Mouse (Mus musculus) left cerebral cortex, postnatal 10 days (tissue): ENCODE results near the gene Nfkb1. TPM values are rescaled to one million over a fixed set of nuclear protein-coding genes. Genes with fewer than 3 reads are reported as not detected.

Experiments used
- DNase-seq, 2 experiments: peaks; one replicate each; pipeline ENCODE4 v3.0.0; 2021 to 2022; ENCODE audit warnings: low spot score in 2 of 2, mixed read lengths in 1 of 2; ENCODE audit errors: extremely low spot score in 1 of 2
- intact Hi-C: fragments of 180-260 bp; cut with DNase I; formaldehyde crosslinking; loops from one replicate; pipeline ENCODE4 v1.15.1; 2025
- total RNA-seq, 2 experiments: library from RNA; stranded (reverse); gene quantifications; 2 replicates each; pipeline ENCODE4 v1.2.3; 2021

The Nfkb1 gene
- total RNA-seq, 2 experiments from 2014 or later, result 16.9 to 18.3 TPM

DNA sequence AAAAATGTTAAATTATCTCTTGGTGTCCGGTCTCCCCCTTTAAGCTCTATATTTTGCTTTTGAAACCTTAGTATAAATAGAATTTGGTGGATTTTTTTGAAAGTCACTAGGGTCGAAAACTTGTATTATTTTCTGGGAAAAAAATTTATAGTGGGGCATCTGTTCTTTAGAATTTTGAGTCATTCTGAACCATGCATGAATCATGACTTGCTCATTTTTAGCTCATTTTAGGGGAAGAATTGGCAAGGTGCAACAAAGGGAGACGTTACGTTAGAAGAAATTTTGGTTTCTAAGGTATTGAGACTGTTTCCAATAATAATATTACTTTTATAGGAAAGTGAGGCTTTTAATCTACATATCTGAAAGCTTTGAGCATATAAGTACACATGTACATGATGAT, 20.3 kb upstream of the Nfkb1 start:
- DNase-seq, result no peak
- intact Hi-C loops, result no loop called here

GRCm38 (mm10) chr3:135711040-135711570, 19.8 kb upstream of the Nfkb1 start:
- intact Hi-C loops, result no loop called here
- no peak for DNase-seq

- intact Hi-C loops, result no loop called here
- DNase-seq, result no peak
Measured at GRCm38 (mm10) chr3:135703307-135703706, 12.0 kb upstream of the Nfkb1 start.

DNA sequence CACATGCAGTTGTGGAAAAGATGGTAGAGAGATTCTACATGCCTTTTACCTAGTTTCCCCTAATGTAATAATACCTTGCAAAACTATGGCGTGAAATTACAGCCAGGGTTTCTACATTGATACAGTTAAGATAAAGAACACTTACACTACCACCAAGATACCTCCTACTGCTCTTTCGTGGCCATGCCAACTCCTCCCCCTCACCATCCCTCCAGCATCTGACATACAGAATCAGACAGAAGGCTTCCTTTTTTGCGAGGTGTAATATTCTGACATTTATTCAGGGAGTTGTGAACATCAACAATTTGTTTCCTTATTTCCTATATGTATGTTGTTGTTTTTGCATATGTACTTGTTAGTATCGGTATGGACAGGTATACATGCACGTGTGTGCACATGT, 11.3 kb upstream of the Nfkb1 start:
- no peak for DNase-seq
- intact Hi-C loops, result no loop called here

DNA sequence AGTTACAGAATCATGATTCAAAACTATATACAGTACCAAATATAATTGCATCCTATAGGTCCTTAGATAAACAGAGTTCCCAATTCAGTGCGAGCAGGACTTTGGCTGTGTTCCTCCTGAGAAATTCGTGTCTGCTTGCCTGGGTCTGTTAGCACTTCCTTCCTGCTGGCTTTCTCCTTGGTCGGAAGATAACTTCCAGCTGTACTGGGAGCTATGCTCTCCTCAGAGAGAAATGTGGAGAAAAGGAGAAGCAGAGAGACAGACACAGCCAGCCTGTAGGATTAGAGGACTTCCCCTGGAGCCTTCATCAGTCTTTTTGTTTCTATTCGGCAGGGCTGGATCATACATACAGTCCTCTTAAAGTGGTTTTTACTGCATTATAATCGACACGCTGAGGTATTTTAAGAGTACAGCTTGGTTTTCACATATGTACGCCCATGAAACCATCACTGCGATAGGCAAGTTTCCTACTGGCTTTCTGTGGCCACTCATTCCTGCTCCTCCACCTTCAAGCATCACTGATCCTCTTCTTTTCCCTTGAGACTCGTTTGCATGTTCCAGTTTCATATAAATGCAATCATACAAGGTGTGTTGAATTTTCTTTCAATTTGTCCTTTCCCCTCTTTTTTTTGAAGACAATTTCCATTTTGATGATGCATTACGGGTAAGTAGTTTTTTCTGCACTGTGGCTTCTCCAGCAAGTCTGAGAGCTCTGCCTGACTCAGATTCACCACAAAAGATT, 8.3 kb upstream of the Nfkb1 start:
- intact Hi-C loops, result no loop called here
- DNase-seq, result no peak

DNA sequence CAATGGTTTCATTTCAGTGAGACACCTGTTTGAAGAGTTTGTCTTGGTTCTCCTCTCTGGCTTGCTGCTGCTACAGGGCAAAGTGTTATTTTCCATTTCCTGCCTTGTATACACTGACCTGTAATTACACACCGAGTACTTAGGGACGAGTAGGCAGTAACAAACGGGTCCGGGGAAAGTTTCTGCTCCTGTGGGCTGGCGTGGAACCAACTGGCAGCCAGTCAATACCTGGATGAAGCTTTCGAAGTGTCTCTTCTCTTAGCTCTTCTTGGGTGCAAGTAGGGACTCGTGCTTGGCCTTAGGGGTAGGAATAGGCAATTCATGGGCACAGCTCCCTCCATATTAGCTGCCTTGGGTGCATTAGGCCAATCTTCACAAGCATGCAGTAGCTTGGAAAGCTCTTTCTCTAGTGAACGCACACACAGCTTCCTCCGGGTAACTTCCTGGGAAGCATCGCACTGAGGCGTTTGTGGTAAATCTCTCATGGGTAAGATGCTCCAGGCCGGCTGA, 7.2 kb upstream of the Nfkb1 start:
- DNase-seq, result no peak
- intact Hi-C loops, result no loop called here

- intact Hi-C loops, result no loop called here
- no peak for DNase-seq
Measured at GRCm38 (mm10) chr3:135696262-135696661, 4.9 kb upstream of the Nfkb1 start.

DNA sequence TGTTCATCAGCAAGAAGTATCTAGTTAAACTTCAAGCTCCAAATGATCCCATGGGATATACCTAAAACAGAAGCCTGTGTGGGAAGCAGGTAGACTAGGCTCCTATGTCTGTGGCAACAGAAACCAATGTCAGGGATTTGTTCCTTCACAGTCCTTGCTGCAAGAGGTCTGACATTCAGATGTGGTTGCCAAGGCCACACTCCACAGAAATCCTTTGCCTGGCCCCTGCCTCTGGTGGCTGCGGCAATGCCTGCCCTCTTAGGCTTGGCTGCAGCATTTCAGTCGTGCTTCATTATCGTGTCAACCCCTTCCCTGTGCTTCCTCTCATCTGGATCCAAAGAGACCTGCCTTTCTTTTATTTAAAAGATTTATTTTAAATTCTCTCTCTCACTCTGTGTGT, 1.7 kb upstream of the Nfkb1 start:
- intact Hi-C loops, result loop anchor here (5.0 kb wide), 1 partner anchor 66 kb away; no protein-coding TSS in a partner anchor
- DNase-seq, result no peak

DNA sequence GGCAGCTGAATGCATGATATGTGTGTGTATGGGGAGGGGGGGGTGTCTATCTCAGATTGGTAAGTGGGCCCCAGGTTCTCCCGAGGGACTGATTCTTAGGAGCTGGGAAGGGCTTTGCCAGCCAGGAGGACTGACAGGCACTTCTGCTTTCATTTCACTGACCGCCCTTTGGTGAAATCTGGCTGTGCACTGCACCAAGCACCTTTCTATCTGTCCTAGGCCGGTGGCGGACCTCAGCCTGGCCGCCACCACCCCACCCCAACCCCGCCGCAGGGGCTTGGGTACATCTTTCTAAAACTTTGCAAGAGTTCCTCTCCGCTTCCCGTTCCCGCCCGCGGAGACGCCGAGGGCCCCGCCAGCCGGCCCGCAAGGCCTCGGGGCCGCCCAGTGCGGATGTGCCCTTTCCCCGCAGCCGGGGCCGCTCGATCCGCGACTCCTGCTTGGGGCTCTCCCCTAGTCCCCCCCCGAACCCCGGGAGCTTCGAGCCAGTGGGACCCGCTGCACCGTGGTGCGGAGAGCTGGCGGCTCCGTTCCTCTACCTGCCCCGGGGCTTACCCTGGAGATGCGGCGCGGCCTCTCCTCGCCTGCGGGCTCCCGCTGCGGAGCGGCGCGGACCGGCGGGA, 668 bp downstream of the Nfkb1 start:
- DNase-seq, result peak in 1 of 2 experiments; percentile 63
- intact Hi-C loops, result loop anchor here (5.0 kb wide), 1 partner anchor 63 kb away; no protein-coding TSS in a partner anchor

- intact Hi-C loops, result loop anchor here (5.0 kb wide), 1 partner anchor 63 kb away; no protein-coding TSS in a partner anchor
- no peak for DNase-seq
Measured at GRCm38 (mm10) chr3:135689773-135690567, 1.4 kb downstream of the Nfkb1 start.

DNA sequence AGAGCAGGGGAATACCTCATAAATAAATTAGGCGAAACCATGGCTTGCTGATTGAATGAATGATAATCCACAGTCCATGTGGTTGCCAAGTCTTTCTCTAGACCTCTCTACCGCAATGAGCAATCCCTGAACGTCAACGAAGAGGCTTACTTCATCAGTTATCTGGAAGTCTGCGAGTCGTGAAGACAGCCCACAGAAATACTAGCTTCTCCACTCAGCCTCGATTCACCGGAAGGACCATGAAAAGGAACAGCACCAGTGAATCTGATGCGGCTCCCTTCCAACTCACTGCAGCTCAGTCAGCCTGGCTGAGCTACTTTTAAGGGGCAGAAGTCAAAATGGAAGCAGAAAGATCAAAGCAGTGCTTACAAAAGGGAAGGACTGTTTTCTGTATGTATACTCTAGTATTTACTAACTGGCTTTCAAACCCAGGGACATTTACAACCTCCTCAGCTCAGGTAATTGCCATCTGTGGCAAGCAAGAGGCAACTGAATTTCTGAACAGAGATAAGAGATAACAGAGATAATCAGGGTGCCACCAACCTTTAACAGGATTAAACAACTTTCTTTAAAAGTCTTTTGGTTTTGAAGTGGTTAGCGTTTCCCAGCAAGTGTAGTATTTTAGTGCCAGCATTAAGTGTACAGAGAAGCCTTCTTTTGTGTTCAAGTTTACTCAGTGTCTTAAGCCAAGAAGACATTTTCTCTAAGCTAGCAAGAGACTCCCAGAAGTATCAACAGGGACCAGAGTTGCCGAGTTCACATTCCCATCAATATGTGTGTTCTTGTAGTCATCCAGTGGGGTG, 2.2 kb downstream of the Nfkb1 start:
- no peak for DNase-seq
- intact Hi-C loops, result no loop called here

DNA sequence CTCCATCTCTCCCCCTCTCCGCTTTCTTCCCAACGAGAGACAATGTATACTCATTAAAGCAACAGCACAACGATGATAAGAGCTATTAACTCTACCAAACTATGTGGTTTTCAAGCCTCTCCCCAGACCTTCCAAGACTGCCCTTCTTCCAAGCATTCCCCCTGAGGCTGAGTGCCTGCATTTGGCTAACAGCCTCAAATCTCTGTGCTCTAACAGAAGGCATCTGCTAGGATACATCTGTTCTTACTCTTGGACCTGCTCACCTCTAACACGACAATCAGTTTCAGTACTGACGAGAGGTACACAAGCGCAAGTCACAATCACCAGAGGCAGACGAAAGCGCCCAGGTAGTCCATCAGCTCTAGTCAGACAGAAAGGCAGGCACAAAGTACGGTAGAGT, 3.4 kb downstream of the Nfkb1 start:
- no peak for DNase-seq
- intact Hi-C loops, result no loop called here

- intact Hi-C loops, result no loop called here
- DNase-seq, result no peak
Measured at GRCm38 (mm10) chr3:135686419-135686818, 4.9 kb downstream of the Nfkb1 start.

DNA sequence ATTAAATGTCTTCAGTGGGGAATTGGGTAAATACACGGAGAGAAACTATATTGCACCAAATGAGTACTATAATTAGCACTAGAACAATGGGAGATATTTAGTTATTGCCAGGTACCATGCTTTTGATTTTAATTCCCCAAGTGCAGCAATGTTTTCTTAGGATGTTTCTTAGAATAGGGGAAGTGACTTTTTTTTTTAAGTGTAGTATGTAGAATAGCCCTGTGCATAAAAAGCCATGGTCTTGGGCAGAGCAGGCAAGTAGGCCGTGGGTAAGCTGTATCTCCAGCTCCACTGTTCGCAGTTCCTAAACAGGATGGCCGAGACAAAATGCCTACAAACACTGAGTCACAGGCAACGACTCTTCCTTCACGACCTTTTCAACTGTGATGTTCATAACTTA, 8.1 kb downstream of the Nfkb1 start:
- DNase-seq, result no peak
- intact Hi-C loops, result no loop called here

GRCm38 (mm10) chr3:135682240-135682639, 9.1 kb downstream of the Nfkb1 start:
- DNase-seq, result no peak
- intact Hi-C loops, result no loop called here

GRCm38 (mm10) chr3:135681272-135681783, 10.0 kb downstream of the Nfkb1 start:
- intact Hi-C loops, result no loop called here
- DNase-seq, result no peak

DNA sequence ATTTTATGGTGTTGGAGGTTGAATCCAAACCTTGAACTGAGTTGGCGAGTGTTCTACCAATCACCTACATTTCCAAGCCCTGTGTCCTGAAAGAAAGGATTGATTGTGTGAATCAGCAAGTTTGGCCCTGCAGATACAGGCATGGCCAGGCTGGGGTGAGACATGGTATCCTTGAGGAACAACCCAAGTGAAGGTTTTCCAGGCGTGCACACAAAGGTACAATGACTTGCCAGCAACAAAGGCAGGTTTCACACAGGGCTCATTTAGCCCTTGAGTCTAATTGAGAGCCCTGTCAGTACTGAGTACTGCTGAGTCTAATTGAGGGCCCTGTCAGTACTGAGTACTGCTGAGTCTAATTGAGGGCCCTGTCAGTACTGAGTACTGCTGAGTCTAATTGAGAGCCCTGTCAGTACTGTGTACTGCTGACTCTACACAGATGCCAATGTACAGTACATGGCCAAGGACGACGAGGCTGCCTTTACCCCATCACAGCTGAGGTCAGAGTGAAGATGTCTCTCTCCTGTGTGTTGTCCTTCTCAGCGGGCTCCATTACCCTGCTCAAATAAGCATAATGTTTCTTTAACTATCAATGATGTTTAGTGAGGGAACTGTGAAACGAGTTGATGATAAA, 11.0 kb downstream of the Nfkb1 start:
- intact Hi-C loops, result no loop called here
- no peak for DNase-seq

DNA sequence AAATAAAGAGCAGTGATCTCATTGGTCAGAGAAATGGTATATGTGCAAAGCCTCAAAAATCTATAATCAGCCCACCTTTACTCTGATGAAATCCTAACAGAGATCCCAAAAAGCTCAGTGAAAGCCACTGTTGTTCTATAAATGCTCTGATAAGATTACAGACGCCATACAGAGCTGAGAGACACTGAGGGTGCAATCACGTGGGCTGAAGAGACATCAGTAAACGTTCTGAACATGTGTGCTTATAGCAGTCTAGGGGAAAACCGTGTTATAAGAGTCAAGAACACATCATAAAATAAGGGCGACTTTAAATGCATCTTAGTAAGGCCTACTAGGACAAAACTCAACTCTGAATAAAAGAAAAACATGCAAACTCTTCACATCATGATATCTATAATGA, 14.3 kb downstream of the Nfkb1 start:
- DNase-seq, result no peak
- intact Hi-C loops, result no loop called here
